Mouse (Mus musculus) layer of hippocampus, adult 8-10 months (tissue): Measurements from ENCODE around the gene Mapk7. TPM values are rescaled to one million over a fixed set of nuclear protein-coding genes. Genes with fewer than 3 reads are reported as not detected.

ENCODE experiments used
- DNase-seq, 2 experiments: peaks; one replicate each; pipeline ENCODE4 v3.0.0; 2022; ENCODE audit warnings: low spot score in 2 of 2
- total RNA-seq, 4 experiments: library from RNA; stranded (reverse); gene quantifications; 2 replicates each; pipeline ENCODE4 v1.2.4; 2022

The Mapk7 gene
- total RNA-seq, result 10 to 100 TPM; 27.1 to 28.8 (median 28.2) TPM

DNA sequence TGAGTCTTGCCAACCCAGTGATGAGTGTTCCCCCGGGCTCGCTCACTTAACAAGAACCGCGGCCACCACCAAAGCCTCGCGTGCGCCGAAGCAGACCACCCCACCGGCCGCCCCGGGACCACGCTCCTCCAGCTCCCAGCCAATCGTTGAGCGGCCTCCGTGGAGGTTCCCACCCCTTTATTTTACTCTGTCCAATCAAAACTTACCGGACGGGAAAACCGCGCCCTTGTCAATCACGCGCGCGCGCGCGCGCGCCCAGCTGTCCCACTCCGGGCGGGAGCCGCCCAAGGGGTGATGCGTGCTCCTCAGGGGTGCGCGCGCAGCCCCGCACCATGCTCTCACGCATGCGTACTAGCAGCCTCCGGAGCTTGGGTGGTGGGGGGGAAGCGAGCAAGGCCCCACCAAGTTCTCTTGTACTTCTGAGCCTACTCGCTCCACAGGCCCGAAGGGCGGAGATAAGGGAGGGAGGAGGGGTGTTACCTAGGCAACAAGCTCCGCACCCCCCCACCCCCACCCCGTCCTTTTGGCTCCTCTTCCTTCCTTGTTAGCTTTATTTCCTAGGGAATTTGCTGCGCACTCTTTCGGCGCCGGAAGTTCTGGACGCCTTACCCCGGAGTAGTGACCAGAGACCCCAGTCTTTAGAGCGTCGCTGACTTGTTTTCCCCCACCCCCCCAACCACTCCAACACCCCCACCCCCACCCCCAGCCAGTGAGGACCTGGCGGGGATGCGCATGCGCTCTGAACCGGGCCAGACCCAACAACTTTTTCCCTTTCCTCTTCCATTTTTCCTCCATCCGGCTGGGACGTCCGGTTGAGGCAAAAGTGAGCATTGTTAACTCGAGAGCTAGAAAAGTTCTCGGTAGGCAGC is at the start of gene Mapk7:
Gene Mapk7, minus strand, starts transcription at position 278 of the 869 bp plus-strand sequence.
- peak; percentile 93 to 95 for DNase-seq

DNA sequence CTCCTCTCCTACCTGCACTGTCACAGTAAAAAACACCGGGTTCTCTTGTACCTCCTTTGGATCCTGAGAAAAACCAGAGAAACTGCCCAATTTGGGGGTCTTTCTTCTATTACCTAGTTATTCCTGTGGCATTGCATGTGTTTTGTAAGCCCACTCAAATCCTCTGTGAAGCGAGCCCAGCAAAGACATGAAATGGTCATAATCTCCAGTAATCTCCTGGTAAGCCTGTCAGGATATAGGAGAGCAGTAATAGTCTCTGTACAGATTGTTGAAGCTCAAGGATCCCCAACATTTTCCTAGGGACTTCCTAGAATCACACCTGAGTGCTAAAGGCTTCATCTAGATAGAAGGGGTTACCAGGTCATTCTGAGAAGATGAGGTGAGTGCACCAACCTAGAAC is 46.9 kb upstream of the Mapk7 start:
- DNase-seq, result no peak

DNA sequence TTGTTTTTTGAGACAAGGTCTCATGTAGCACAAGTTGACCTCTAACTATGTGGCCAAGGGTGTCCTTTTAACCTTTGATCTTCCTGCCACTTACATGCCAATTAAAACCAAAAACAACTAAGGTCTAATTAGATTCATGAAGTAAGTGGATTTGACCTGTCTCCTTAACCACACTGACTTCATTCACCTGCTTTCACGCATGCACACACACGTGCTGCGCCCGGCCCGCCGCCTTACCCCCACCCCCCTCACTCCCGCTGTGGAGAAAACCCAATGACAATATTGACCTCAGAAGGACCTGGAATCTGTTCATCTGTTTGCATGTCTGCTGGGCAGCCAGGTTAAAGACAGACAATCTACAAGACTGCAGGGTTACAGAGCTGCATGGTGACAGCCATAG is 46.4 kb upstream of the Mapk7 start:
- no peak for DNase-seq

DNA sequence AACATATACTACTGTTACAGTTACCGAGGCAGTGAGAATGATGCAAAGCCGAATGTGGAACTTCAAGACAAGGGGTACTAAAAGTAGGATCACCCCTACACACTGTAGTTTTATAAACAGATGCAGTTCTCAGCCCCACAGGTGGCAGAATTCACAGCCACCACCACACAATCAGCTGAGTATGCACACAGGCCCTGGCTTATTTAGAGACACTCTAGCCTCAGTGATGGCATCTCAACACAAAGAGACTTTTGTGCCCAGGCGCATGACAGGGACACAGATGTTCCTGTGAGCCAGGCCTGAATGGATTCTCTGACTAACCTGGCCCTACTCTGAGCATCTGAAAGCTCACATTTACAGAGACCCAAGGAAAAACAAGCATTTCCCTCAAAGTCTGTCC is 43.2 kb upstream of the Mapk7 start:
- peak; percentile 52 to 58 for DNase-seq

DNA sequence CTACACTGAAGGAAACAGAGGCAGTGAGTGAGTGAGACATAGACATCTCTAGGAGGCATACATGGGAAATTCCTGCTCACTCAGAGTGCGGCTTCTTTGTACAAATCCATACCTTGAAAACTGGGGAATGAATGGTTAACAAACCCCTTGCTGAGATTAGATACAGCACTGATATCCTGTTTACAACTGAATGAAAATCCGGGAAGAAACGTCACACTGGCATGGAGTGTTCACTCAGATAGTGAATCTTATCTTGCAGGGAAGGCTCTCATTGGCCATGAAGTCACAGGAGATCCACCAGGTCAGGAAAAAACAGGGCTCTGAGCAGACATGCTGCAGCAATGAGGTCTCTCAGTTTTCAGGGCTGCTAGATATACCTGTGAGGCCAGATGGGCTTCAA is 42.7 kb upstream of the Mapk7 start:
- no peak for DNase-seq

DNA sequence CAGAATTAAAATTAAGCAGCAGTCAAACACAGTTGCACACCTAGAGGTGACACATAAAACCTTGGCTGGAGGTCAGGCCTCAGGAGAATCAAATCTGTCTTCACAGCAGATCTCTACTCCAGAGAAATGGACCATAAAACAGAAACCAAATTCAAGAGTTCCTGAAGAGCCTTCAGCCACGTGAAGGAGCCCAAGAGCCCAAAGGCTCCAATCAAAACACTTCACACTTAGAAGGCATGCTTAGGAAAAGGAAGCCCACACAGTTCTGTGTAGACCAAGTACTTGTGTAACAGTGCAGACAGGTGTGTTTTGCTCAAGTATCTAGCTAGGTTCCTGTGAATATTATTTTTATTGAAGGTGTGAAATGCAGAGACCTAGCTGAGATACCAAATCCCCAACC is 41.3 kb upstream of the Mapk7 start:
- DNase-seq, result no peak

DNA sequence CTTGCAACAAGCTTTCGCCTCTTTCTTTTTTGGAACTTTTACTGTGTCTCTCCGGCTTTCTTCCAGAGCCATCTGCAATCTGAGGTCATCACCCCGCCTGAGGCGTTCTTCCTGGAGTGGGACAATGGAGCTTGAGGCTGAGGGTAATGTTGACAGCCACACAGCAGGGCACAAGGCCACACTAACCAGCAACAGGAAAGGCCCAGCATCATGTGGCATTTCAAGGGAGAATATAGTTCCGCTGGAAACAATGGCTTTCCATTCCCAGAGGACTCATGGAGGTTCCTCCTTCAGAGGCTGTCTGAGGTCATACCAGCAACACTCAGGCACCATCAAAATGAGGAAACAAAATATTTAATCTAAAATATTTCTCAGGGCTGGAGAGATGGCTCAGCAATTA is 39.4 kb upstream of the Mapk7 start:
- no peak for DNase-seq

DNA sequence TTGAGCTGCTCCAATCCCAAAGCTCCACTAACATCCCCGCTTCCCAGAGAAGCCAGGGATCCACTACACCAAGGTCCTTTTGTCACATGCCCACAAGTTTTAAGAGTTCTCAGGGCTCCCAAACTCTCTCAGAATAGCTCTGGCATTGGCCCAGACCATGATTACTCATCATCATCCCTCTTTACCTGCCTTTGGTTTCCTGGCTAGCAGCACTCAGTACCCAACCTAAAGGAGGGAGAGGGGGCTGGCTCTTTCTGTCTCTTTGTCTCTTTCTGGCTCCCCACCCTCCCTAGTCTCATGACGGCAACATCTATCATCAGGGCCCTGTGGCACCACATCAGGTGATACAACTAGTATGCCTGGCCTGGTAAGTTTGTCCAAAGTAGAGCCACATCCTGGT is 38.6 kb upstream of the Mapk7 start:
- no peak for DNase-seq

DNA sequence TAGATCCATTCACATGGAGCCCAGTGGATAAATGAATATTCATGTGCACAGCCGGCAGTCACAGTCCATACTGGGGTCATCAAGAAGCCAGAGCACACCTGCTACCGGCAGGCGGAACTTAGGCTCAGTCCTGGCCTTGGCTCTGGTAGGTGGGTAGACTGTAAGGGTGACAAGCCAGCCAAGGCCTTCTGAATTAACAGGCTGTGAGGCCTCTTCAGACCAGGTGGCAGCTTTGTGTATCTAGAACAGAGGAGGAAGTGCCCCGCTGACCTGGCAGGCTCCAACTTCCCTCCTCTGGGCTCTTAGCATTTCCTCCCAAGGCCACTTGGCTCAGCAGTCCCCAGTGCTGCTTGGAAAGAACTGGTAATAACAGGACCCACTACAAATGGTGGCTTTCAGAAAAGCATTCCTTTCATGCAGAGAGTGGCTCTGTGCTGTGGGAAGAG is 35.1 kb upstream of the Mapk7 start:
- peak in 1 of 2 experiments; percentile 58 for DNase-seq

DNA sequence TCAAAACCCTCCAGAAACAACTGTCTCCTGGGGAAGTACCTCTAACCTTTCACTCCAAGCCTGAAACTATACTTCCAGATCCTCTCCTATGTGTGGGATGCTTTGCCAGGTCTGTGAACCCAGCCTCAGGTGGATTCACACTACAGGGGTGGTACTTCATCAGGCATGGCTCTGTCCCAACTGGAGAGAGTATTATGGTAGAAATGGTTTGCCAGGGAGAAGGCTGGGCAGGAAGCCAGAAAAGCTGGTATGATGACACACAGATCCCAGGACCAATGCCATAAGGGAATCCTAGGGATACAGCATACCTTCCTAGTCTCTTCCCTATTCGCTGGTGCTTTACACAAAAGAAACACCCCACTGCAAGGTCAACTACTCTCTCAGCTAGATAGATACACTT is 32.7 kb upstream of the Mapk7 start:
- DNase-seq, result peak; percentile 52 to 53

DNA sequence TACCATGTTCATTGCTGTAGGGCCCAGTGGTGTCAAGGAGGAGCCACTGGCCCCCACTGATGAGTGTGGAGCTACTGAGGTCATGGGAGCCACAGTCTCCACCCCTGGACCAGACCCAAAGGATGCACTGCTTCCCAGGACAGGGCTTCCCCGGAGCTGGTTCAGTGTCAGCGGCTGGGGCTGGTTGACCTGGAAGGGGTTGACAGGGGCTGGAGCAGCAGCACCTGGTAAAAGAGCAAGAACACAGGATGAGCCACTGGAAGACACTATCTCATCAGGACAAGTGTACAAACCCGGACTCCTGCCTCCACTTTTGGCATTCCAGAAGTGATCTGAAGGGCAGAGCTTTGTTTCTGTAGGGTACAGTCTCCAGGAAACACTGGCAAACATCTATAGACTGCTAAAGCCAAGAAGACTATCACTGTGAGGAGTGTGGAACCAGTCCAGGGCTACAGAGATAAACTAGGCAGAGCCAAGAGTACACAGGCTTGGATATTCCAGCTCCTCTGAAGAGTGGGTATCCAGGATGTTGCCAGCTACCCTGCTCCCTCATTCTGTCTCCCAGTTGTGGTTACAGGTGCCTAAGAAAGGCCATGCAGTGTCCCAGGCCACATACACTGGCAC is 25.4 kb upstream of the Mapk7 start:
- no peak for DNase-seq

DNA sequence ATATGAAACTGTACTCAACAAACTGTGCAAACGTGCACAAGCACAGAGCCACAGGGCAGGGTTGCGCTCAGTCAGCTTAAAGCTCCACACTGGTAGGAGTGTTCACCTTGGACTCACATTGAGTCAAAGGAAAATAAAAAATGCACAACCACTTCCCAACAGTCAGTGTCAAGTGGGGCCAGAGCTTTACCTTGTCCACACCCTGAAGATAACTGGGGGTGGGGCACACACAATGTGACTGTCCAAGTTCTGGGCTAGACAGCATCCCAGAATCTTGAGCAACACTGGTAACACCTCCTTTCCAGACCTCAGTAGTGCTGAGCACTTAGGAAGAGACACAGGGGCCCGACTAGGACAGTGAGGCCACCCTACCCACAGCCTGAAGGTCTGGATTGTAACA is 24.7 kb upstream of the Mapk7 start:
- no peak for DNase-seq

DNA sequence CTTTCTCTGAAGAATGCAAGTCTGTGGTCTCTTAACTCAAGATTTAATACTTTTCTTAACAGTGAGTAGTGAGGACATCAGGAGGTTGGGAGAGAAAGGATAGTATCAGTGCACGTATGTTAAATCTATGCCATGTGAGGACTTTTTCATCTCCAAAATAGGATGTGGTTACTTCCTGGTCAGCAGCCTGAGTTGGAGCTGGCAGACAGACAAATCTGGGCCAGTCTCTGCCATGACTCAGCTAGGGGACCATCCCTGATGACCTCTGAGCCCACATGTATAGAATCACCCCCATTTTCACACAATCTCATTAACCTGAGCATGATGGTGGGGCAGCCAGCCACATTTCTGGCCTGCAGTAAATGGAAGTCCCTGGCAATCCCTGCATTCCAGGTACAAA is 23.8 kb upstream of the Mapk7 start:
- DNase-seq, result no peak

DNA sequence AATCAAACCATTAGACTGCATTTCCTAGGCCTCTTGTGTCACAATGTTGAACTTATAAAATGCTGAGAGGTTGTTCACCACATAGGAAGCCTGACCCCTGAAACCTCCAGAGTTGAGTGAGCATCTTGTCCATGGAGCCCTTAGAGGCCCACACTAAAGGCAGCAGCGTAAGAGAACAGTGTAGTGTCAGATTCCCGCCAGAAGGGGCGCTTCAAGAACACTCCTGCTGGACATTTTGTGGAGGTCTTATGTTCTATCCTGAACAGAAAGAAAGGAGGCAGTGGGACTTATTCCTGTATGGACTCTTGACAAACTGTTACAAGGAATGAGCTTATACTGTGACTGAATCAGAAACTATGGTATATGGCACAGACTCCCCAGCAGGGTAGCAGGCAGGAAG is 20.7 kb upstream of the Mapk7 start:
- no peak for DNase-seq

DNA sequence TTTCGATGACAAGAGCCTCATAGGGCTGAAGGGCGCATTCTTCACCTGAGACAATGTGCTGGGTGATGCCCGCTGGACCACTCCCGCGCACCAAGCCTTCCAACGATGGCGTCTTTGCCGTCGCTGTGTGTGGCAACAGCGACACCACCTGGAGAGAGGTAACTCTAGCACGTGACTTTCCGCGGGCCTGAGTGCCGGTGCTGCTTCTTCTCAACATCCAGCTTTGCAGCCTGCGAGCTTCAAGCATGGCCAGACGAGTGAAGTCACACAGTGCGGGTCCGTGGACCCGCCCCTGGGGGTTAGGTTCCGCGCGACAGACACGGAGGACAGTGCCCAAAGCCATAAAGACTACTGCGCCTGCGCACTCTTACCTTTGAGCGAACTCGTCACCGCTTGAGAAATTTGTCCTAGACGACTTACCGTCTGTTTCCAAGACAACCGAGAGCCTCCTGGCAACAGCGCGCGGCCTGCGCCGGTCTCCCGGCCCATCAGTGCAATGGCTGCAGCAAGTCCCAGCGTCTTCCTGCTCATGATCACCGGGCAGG is 10.6 kb upstream of the Mapk7 start, which contains the start of gene B9d1:
Gene B9d1, plus strand, starts transcription at position 432 of the 545 bp plus-strand sequence.
- peak; percentile 96 to 99 for DNase-seq

DNA sequence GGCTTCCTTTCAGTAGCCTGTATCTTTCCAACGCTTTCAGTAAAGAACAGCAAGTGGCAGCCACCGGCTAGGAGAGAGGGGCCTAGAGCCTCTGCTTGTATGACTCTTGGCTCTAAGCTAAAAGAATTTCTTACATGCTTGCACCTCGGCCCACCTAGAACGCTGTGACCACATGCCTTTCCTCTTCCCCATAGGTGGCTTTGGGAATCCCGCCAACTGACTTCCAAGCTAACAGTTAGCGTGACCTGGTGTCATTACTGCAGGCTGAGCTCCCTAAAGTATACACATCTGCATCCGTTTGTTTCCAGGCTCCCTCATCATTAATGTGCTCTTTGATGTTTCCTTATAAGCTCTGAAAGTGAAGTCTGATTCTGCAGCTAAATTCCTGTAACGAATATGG is 9.7 kb upstream of the Mapk7 start:
- no peak for DNase-seq

DNA sequence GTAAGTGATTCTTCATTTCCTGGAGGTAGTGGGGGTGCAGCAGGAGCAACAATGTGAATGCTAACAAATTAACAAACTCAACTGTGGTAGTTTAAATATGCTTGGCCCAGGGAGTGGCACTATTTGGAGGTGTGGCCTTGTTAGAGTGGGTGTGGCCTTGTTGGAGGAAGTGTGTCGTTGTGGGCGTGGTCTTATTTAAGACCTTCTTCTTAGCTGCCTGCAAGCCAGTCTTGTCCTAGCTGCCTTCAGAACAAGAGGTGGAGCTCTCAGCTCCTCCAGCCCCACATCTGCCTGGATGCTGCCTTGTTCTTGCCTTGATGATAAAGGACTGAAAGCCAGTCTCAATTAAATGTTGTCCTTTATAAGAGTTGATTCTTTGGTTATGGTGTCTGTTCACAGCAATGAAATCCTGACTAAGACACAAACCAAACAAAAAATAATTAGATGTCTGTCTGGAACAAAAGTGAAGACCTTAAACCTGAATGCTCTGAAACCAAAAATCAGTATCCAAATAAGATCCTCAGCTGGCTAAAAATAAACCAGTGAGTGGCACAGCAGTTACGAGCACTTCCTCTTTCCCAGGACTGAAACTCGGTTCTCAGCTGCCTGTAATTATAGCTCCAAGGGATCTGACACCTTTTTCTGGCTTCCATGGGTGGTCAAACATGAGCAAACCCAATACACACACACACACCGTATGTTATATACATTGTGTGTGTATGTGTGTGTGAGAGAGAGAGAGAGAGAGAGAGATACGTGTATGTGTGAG is 4.7 kb upstream of the Mapk7 start:
- no peak for DNase-seq

DNA sequence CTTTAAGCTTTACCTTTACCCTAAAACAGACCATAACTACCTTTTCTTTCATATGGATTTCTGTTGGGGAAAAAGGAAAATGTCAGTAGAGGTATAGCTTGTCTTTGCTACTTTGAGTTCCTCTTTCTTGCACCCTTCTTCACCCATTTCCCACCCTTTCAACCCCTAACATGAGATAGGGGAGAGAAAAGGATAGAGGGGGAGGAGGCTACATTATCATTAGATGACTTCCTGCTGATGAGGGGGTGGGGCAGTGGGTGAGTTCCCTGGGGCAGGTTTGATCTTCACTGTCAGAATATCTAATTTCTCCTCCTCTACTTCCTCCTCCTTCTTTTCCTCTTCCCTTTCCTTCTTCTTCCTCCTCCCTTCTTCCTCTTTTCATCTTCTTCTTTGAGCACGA is 3.3 kb upstream of the Mapk7 start:
- DNase-seq, result no peak

DNA sequence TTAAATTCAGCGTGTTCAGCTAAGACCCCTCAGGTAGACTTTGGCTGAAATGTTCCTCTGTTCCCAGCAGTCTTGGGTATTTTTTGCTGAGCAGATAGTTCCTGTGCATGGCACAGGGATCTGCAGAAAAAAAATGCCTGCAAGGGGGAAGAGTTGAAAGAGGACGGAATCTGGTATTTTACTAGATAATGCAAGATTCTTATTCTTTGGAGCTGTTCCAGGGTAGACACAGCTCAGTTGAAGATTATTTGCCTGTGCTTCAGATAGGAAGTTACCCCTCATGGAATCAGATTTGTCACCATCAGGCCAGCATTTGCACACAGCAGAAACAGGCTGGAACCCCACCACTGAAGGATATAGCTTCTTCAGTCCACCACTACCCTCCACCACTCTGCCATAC is 1.3 kb upstream of the Mapk7 start:
- no peak for DNase-seq

DNA sequence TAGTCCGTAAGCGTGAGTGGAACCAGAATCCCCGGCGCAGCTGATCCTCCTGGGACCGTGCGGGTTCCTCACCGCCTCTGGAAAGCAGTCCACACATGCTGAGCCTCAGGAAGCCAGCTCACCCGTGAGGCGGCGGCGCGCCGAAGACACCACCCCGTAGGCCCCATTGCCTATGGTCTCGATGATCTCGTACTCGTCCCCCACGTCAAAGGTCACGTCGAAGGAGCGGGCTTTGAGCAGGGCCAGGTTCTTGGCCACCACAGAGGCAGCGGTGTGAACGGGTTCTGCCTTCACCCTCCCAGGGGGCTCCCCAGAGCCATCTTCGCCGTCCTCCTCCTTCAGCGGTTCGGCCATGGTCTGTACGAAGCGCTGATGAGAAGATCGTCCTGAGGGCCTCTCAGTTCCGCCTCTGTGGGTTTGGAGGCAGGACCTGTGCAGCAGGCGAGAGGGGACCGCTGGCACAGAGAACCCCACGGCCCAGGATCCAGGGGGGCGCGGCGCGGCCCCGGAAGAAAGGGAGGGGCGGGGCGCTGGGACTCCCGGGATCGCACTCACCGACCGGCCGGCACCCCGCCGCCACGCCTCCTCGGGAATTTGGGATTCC is 579 bp downstream of the Mapk7 start:
- DNase-seq, result no peak

DNA sequence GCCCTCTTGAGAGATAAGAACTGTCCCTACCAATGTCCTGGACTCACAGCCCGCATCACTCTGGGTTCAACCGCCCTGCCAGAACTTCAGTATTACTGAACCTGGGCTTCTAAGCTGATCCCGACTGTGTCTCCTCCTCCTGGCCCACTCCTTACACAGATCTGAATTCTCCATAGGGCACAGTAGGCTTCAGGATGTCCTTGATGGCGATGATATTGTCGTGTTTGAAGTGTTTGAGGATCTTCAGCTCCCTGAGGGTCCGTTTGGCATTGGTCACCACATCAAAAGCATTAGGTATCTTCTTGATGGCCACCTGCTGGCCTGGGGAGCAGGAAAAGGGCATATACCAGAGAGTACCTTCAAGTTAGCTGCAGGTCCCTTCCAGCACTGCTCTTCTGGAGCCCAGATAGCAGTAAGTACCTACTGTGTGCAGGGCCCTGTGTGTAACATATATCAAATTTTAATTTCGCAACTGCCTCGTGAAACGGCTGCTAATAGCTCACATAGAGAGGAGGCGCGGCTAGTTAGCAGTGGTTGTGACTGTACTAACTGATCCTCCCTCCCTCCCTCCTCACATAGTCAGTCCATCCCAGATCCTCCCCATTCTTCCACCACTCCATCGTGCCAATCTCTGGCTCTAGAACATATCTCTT is 1.3 kb downstream of the Mapk7 start:
- DNase-seq, result no peak
